Mouse (Mus musculus): ENCODE results near the gene Olfr1102. TPM values are rescaled to one million over a fixed set of nuclear protein-coding genes. Genes with fewer than 3 reads are reported as not detected.

The Olfr1102 gene
- total RNA-seq (2023) = not detected

DNA sequence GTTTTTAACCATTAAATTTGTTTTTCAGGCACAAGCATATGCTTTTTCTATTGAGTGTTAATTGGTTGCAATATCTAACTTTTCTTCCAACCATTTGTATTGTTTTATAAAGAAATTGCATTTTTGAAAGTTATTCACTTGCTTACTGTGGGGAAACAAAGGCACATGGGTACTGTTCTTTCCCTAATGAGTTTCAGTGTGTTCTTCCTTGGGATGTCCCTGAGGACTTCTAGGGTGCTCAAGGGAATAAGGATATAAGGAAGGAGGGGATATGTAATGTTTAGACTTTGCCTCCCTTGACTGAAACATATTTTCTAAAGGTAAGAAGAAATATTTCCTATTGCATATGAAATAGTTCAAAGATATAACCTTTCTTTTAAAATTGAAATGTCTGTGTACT, at the start of gene Olfr1102:
Gene Olfr1102 (plus strand): TSS at position 301 of the 400 bp plus-strand sequence.

GRCm38 (mm10) chr2:86960593-86960992, 37.6 kb upstream of the Olfr1102 start, which contains the start of gene Olfr1099:
TSS of gene Olfr1099 (minus strand) at chr2:86960693.

GRCm38 (mm10) chr2:86979854-86980253, 18.3 kb upstream of the Olfr1102 start, which contains the start of gene Olfr1100:
TSS of gene Olfr1100 (minus strand) at chr2:86979954.

DNA sequence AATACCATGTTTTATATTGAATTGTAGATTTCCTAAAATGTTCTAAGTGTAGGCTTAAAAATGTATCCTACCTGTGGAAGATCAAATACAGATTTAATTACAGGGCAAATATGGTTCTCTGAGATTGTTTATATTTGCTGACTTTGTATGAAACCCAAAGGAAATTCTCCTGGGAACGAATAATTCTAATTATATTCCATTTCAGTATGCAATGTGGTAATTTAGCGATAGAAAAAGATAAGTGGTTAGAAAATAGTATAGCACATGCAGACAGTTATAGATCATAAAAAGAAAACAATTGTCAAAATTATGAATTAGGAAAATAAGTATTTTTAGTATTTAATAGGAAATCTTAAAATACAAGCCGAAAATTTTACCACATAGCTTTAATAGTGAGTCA, 7.1 kb upstream of the Olfr1102 start, which contains the start of gene Olfr1101:
Gene Olfr1101 (minus strand): TSS at position 101 of the 400 bp plus-strand sequence.

GRCm38 (mm10) chr2:87026980-87027379, 28.8 kb downstream of the Olfr1102 start, which contains the start of gene Olfr1104:
TSS of gene Olfr1104 (minus strand) at chr2:87027080.

DNA sequence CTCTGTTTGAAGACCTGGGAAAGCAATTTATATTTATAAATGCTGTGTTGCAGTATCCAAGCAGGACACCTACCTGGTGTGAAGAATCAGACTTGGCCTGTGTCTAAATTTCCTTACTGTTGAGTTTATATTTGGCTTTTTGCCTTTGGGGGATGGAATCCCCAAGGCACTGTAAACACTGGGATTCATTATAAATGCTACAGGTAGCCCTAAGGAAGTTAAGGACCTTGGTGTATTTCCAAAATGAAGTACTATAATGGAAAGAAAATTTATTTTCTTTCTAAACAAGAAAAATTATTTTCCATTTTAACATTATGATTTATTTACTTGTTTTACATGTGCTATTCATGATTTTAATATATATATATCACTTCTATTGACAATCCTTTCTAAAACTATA, 38.2 kb downstream of the Olfr1102 start, which contains the start of gene Olfr1105:
Gene Olfr1105 (minus strand): TSS at position 101 of the 400 bp plus-strand sequence.

GRCm38 (mm10) chr2:87052173-87052572, 54.0 kb downstream of the Olfr1102 start, which contains the start of gene Olfr1106:
TSS of gene Olfr1106 (minus strand) at chr2:87052273.

Other genes starting within 250 kb of the Olfr1102 start
- not detected for gene Olfr1090, start 239.4 kb upstream of the Olfr1102 start, total RNA-seq (2023)
- gene Olfr1093, start 215.9 kb upstream of the Olfr1102 start, total RNA-seq (2023) = not detected
- gene Olfr141, start 188.4 kb upstream of the Olfr1102 start, total RNA-seq (2023) = not detected
- not detected for gene Olfr1094, start 173.7 kb upstream of the Olfr1102 start, total RNA-seq (2023)
- not detected for gene Olfr1095, start 146.7 kb upstream of the Olfr1102 start, total RNA-seq (2023)
- gene Gm13723, start 123.6 kb upstream of the Olfr1102 start, total RNA-seq (2023) = not detected
- not detected for gene Olfr1097, start 106.2 kb upstream of the Olfr1102 start, total RNA-seq (2023)
- not detected for gene Olfr1098, start 73.9 kb upstream of the Olfr1102 start, total RNA-seq (2023)
- gene Olfr1099, start 37.7 kb upstream of the Olfr1102 start, total RNA-seq (2023) = not detected
- gene Olfr1100, start 18.4 kb upstream of the Olfr1102 start, total RNA-seq (2023) = not detected
- not detected for gene Olfr1101, start 7.2 kb upstream of the Olfr1102 start, total RNA-seq (2023)
- gene Olfr1104, start 28.7 kb downstream of the Olfr1102 start, total RNA-seq (2023) = not detected
- gene Olfr1105, start 38.1 kb downstream of the Olfr1102 start, total RNA-seq (2023) = not detected
- gene Olfr1106, start 53.9 kb downstream of the Olfr1102 start, total RNA-seq (2023) = not detected
- not detected for gene Olfr1107, start 77.4 kb downstream of the Olfr1102 start, total RNA-seq (2023)
- gene Olfr1109, start 97.6 kb downstream of the Olfr1102 start, total RNA-seq (2023) = not detected
- not detected for gene Olfr259, start 116.2 kb downstream of the Olfr1102 start, total RNA-seq (2023)
- gene Olfr1110, start 141.9 kb downstream of the Olfr1102 start, total RNA-seq (2023) = not detected
- gene Olfr1111, start 154.2 kb downstream of the Olfr1102 start, total RNA-seq (2023) = not detected
- not detected for gene Olfr1112, start 189.4 kb downstream of the Olfr1102 start, total RNA-seq (2023)
- not detected for gene Olfr1113, start 210.6 kb downstream of the Olfr1102 start, total RNA-seq (2023)
- not detected for gene Olfr1115, start 249.6 kb downstream of the Olfr1102 start, total RNA-seq (2023)

Measured in CD8-positive naive resting alpha-beta T cell, adult 57 days (primary cell).